In the genomic region with DNA sequence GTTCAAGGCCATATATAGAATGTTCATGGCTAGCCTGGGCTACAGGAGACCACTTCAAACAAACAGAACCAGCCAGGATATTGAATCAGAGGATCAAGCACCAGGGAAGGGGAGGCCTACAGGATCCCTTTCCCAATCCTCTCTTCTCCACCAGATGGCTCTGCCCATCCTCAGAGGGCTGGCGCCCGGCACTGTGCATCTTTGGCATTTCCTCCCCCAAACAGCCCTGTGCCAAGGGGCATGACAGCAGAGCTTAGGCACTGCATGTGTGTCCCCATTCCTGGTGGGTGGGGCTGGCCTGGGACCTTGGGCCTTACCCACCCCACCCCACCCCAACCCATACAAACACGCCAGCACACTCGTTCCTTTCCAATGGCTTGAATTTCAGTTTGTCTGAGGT, we compare ENCODE assay signal across 8 mouse cellular contexts. TPM values are rescaled to one million over a fixed set of nuclear protein-coding genes. Genes with fewer than 3 reads are reported as not detected.
A peak's percentile ranks its signal among the peaks of the same experiment; 100 is the strongest.
DNase-seq lines count a peak whose midpoint lies in the region; ATAC-seq and TF ChIP-seq lines count a peak whose summit lies in the region.

No protein-coding gene starts in this region.

- no peak for TF ChIP-seq POLR2A in cerebellum, adult 2 months (IDR thresholded peaks at IDR 0.05; ENCODE audit: borderline replicate concordance, insufficient read depth, low read length)

- H3K9me3 ChIP-seq in embryonic facial prominence, embryonic 15.5 days (replicated peaks), result no peaks in the 10 kb centered on the region
- H3K9me3 ChIP-seq in lung, embryonic 16.5 days (ENCODE audit: control insufficient read depth, low read length), result no peaks in the 10 kb centered on the region

- H3K9ac ChIP-seq in embryonic facial prominence, embryonic 15.5 days, result no peak overlapping the region
- H3K9ac ChIP-seq in lung, embryonic 16.5 days (ENCODE audit: low read length), result no peak overlapping the region

- peak; percentile 47; the same call in 1 of the 2 replicates for TF ChIP-seq CTCF in cerebellum, adult 2 months (IDR thresholded peaks at IDR 0.05; ENCODE audit: borderline replicate concordance, insufficient read depth, low read depth, low read length)

- WGBS in cerebellum, adult 2 months, result 52% methylated on average over 4 of the region's 4 CpGs
- 45% methylated on average over 4 of the region's 4 CpGs for WGBS in embryonic facial prominence, embryonic 15.5 days
- 56% methylated on average over 4 of the region's 4 CpGs for WGBS in lung, embryonic 16.5 days

- no peaks in the 10 kb centered on the region for H3K27me3 ChIP-seq in cerebellum, adult 2 months (ENCODE audit: control insufficient read depth, insufficient read depth, low read length)
- no peaks in the 10 kb centered on the region for H3K27me3 ChIP-seq in embryonic facial prominence, embryonic 15.5 days
- no peaks in the 10 kb centered on the region for H3K27me3 ChIP-seq in lung, embryonic 16.5 days (ENCODE audit: control insufficient read depth, insufficient read depth, low read depth, low read length)

- no peak overlapping the region for H3K4me3 ChIP-seq in cerebellum, adult 2 months (replicated peaks; ENCODE audit: insufficient read depth, low read depth, low read length)
- H3K4me3 ChIP-seq in embryonic facial prominence, embryonic 15.5 days (replicated peaks), result no peak overlapping the region
- H3K4me3 ChIP-seq in lung, embryonic 16.5 days (ENCODE audit: low read length), result no peak overlapping the region

- no peak overlapping the region for H3K4me2 ChIP-seq in embryonic facial prominence, embryonic 15.5 days (replicated peaks)
- H3K4me2 ChIP-seq in lung, embryonic 16.5 days (ENCODE audit: low read depth, low read length), result no peak overlapping the region

- H3K36me3 ChIP-seq in embryonic facial prominence, embryonic 15.5 days, result peaks cover 22% of the 10 kb centered on the region; the same call in 1 of the 2 replicates
- peaks cover 15% of the 10 kb centered on the region for H3K36me3 ChIP-seq in lung, embryonic 16.5 days (ENCODE audit: control insufficient read depth, insufficient read depth, low read length)

- peak; percentile 16 to 19 for DNase-seq in cerebellum, adult 2 months
- DNase-seq in cerebellum, adult 9-11 months, result no peak
- DNase-seq in layer of hippocampus, postnatal 14 days (ENCODE audit: low spot score in 2 of 2), result peak; percentile 24 to 35
- DNase-seq in layer of hippocampus, adult 8-10 months (ENCODE audit: low spot score in 2 of 2), result no peak
- no peak for DNase-seq in yolk sac, embryonic 10.5 days (ENCODE audit: low spot score)

- no peak overlapping the region for H3K27ac ChIP-seq in cerebellum, adult 2 months (ENCODE audit: insufficient read depth, low read length)
- H3K27ac ChIP-seq in embryonic facial prominence, embryonic 15.5 days (replicated peaks), result peak overlapping the region; percentile 76
- peak overlapping the region; percentile 12; the same call in 1 of the 2 replicates for H3K27ac ChIP-seq in lung, embryonic 16.5 days (ENCODE audit: low read length)

- H3K4me1 ChIP-seq in cerebellum, adult 2 months (ENCODE audit: control insufficient read depth, insufficient read depth, low read length), result no peaks in the 10 kb centered on the region
- peaks cover 50% of the 10 kb centered on the region for H3K4me1 ChIP-seq in embryonic facial prominence, embryonic 15.5 days
- H3K4me1 ChIP-seq in lung, embryonic 16.5 days (replicated peaks; ENCODE audit: control insufficient read depth, insufficient read depth, low read length), result peaks cover 18% of the 10 kb centered on the region

- ATAC-seq in embryonic facial prominence, embryonic 15.5 days (ENCODE audit: insufficient number of reproducible peaks, low FRiP score, low TSS enrichment, low read depth), result peak; percentile 63; the same call in 1 of the 2 replicates
- ATAC-seq in lung, embryonic 16.5 days (ENCODE audit: low read depth), result peak; percentile 44; the same call in 1 of the 2 replicates
- ATAC-seq in inflammation-experienced regulatory T-cells, adult 6 months, result no peak

RNA-seq across cellular contexts. Expression of a gene that starts 24.4 kb away (rescaled TPM):
- 2.0 and 2.4 TPM in 2 replicates for polyA plus RNA-seq in cerebellum, adult 2 months (2012; rRNA removed)
- total RNA-seq in layer of hippocampus, postnatal 14 days (2021), result 1 to 10 TPM; 2.6 to 2.9 TPM
- 1 to 10 TPM; 1.7 to 2.5 (median 2.0) TPM for total RNA-seq in layer of hippocampus, adult 8-10 months (2022)
- 12.8 and 15.5 TPM in 2 replicates for polyA plus RNA-seq in embryonic facial prominence, embryonic 15.5 days (2015; fragmentation: Nextera tagmentation; extraction: Ambion mirVana)
- polyA plus RNA-seq in lung, embryonic 16.5 days (2015; fragmentation: Nextera tagmentation; extraction: Ambion mirVana), result 6.8 and 8.6 TPM in 2 replicates
- not detected for polyA plus RNA-seq in inflammation-experienced regulatory T-cells, adult 6 months (2017; shearing (Covaris generic))

Comparison
In these comparisons a context has a peak if more than half of its experiments do, and no peak if none do; other contexts are left out.
1. DNase-seq: peak in cerebellum, adult 2 months (2 of 2) and layer of hippocampus, postnatal 14 days (2 of 2); none in cerebellum, adult 9-11 months (single experiment), layer of hippocampus, adult 8-10 months (0 of 2) and yolk sac, embryonic 10.5 days (single experiment).